7 mouse cellular contexts compared by ENCODE assay signal in the genomic region with DNA sequence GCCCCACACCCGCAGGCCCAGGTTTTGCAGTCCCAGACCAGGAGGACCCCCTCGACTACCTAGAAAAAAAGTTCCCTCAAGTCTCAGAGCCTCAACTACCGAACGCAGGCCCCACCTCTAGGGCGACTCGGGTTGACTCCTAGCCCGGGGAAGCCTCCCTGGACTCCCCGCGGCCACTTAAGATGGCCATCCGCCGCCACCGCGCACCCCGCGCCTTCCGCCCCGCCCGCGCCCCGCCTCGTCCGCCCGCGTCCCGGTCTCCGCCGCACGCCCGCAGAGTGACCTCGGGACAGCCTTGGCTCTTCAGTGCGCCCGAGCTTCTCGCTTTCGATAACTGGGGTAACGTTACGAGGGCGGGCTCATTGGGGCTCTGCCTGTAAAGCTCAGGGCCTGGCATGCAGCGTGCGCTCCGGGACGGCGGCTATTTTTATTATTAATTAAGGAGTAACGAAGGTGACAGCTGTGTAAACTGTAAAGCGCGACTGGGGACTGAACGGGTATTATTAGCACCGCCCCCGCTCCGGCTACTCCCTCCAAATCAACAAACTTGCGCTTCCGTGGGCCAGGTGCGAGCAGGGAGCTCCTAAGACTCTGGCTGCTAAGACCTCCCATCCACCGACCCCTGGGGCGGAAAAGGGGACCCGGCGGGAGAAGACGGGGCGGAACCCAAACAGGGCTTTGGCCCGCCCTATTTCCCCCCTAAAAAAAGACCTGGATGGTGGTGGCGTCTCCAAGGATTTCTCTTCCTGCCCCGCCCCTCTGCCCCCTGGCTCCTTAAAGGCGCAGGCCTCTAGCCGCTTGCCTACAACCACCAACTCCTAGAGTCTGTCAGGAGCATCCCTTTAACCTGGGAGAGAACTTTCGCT. TPM values are rescaled to one million over a fixed set of nuclear protein-coding genes. Genes with fewer than 3 reads are reported as not detected.
DNase-seq lines count a peak whose midpoint lies in the region; ATAC-seq lines count a peak whose summit lies in the region.

TSS of gene Inppl1 (minus strand) at position 624 of the 866 bp plus-strand sequence.

- H3K4me1 ChIP-seq in intestine, embryonic 16.5 days (ENCODE audit: control insufficient read depth, insufficient read depth, low read length) = peaks cover 24% of the 10 kb centered on the region
- H3K4me1 ChIP-seq in midbrain, embryonic 11.5 days (ENCODE audit: control insufficient read depth, insufficient read depth, low read length) = peaks cover 22% of the 10 kb centered on the region

- under 1% methylated on average over 64 of the region's 64 CpGs for WGBS in intestine, embryonic 16.5 days
- WGBS in midbrain, embryonic 11.5 days = under 1% methylated on average over 63 of the region's 64 CpGs

- H3K9me3 ChIP-seq in intestine, embryonic 16.5 days (ENCODE audit: control insufficient read depth, low read length) = no peaks in the 10 kb centered on the region
- H3K9me3 ChIP-seq in midbrain, embryonic 11.5 days (ENCODE audit: control insufficient read depth, low read length) = no peaks in the 10 kb centered on the region

- H3K36me3 ChIP-seq in intestine, embryonic 16.5 days (ENCODE audit: control insufficient read depth, insufficient read depth, low read length) = peaks cover 7% of the 10 kb centered on the region; the same call in 1 of the 2 replicates
- peaks cover 2% of the 10 kb centered on the region for H3K36me3 ChIP-seq in midbrain, embryonic 11.5 days (ENCODE audit: control insufficient read depth, insufficient read depth, low read length)

- peak within 1 kb of the TSS; percentile 87 for H3K4me2 ChIP-seq in intestine, embryonic 16.5 days (ENCODE audit: low read depth, low read length)
- H3K4me2 ChIP-seq in midbrain, embryonic 11.5 days = peak within 1 kb of the TSS; percentile 85

- H3K27me3 ChIP-seq in intestine, embryonic 16.5 days (replicated peaks; ENCODE audit: control insufficient read depth, insufficient read depth, low read length) = no peaks in the 10 kb centered on the region
- H3K27me3 ChIP-seq in midbrain, embryonic 11.5 days (ENCODE audit: control insufficient read depth, insufficient read depth, low read length) = no peaks in the 10 kb centered on the region

- peak; percentile 87 for ATAC-seq in intestine, embryonic 16.5 days
- peak; percentile 81 for ATAC-seq in midbrain, embryonic 11.5 days (ENCODE audit: low FRiP score)

- intact Hi-C loops in left cerebral cortex, postnatal 4 days (cut with DNase I) = no loop called here

- peak within 1 kb of the TSS; percentile 97 for H3K27ac ChIP-seq in intestine, embryonic 16.5 days (ENCODE audit: low read length)
- H3K27ac ChIP-seq in midbrain, embryonic 11.5 days (ENCODE audit: low read depth, low read length) = peak within 1 kb of the TSS; percentile 86

- H3K9ac ChIP-seq in intestine, embryonic 16.5 days (ENCODE audit: low read depth, low read length) = peak within 1 kb of the TSS; percentile 90
- peak within 1 kb of the TSS; percentile 98 for H3K9ac ChIP-seq in midbrain, embryonic 11.5 days (ENCODE audit: low read length)

- H3K4me3 ChIP-seq in intestine, embryonic 16.5 days (ENCODE audit: low read length) = peak within 1 kb of the TSS; percentile 66
- peak within 1 kb of the TSS; percentile 84 for H3K4me3 ChIP-seq in midbrain, embryonic 11.5 days (ENCODE audit: low read depth, low read length)

- peak; percentile 90 for DNase-seq in adrenal gland, adult 8-10 months
- peak; percentile 80 for DNase-seq in embryo, embryonic 11.5 days (ENCODE audit: low read depth, low spot score)
- peak; percentile 42 for DNase-seq in gonadal fat pad, adult 2 months (ENCODE audit: low read depth)
- peak; percentile 67 for DNase-seq in left cerebral cortex, postnatal 4 days
- peak; percentile 98 for DNase-seq in midbrain, embryonic 11.5 days (ENCODE audit: low spot score, missing footprints)
- peak; percentile 23 for DNase-seq in spleen, adult 12 weeks (ENCODE audit: low spot score)

RNA-seq across cellular contexts. Expression of gene Inppl1, which starts in this region (rescaled TPM):
- total RNA-seq in adrenal gland, adult 8-10 months (2022) = 100 to 1,000 TPM in 2 of 4 experiments, 10 to 100 TPM in 2; 76.9 to 104 (median 101) TPM
- 70.0 and 73.6 TPM in 2 replicates for polyA plus RNA-seq in gonadal fat pad, adult 2 months (2012; rRNA removed)
- 27.2 and 28.2 TPM in 2 replicates for polyA plus RNA-seq in intestine, embryonic 16.5 days (2015; fragmentation: Nextera tagmentation; extraction: Ambion mirVana)
- 10 to 100 TPM; 17.8 to 18.8 TPM for total RNA-seq in left cerebral cortex, postnatal 4 days (2021)
- polyA plus RNA-seq in midbrain, embryonic 11.5 days (2014; fragmentation: Nextera tagmentation; extraction: Ambion mirVana) = 33.9 and 35.5 TPM in 2 replicates

Comparison
In these comparisons a context has a peak if more than half of its experiments do, and no peak if none do; other contexts are left out.
1. Peak in every context shown above with its lines: DNase-seq, ATAC-seq, H3K4me3 ChIP-seq and H3K27ac ChIP-seq.
2. DNase-seq: peak in every context shown above with its lines; median percentile 98 in midbrain, embryonic 11.5 days; 90 in adrenal gland, adult 8-10 months; 80 in embryo, embryonic 11.5 days; 67 in left cerebral cortex, postnatal 4 days; 42 in gonadal fat pad, adult 2 months; 23 in spleen, adult 12 weeks.